Mouse (Mus musculus): ENCODE measurements at regions not wholly inside any gene's neighbourhood (a gene's known extent, or its start where the extent isn't known, plus 50 kb on each side); places are given as distances from the start of the nearest gene placed in this dataset.

GRCm38 (mm10) chr15:62986147-62986546, 858.8 kb downstream of the Gsdmc2 start:
- no peak for DNase-seq (ENCODE audit: extremely low read depth, low read depth, low spot score)
- TF ChIP-seq CTCF (IDR thresholded peaks at IDR 0.05; ENCODE audit: low read depth, low read length) (no peak), POLR2A (IDR thresholded peaks at IDR 0.05; ENCODE audit: extremely low read depth, insufficient read depth, low read length) (no peak)
- Histone ChIP-seq H3K27me3 (ENCODE audit: control insufficient read depth, insufficient read depth, low read length) (no peaks in the 10 kb centered on the region), H3K4me3 (ENCODE audit: insufficient read depth, low read depth, low read length) (no peak overlapping the region), H3K4me1 (ENCODE audit: control insufficient read depth, insufficient read depth, low read length) (no peaks in the 10 kb centered on the region), H3K36me3 (ENCODE audit: control insufficient read depth, insufficient read depth, low read length) (no peaks in the 10 kb centered on the region), H3K79me2 (ENCODE audit: control insufficient read depth, insufficient read depth, low read length) (no peaks in the 10 kb centered on the region), H3K27ac (replicated peaks; ENCODE audit: insufficient read depth, low read depth, low read length) (no peak overlapping the region), H3K9ac (ENCODE audit: low read depth, low read length) (no peak overlapping the region)
- WGBS, result 78% methylated on average over 7 of the region's 7 CpGs

GRCm38 (mm10) chr15:62970566-62970965, 874.4 kb downstream of the Gsdmc2 start:
- no peak for TF ChIP-seq CTCF (IDR thresholded peaks at IDR 0.05; ENCODE audit: low read depth, low read length)
- no peak for TF ChIP-seq POLR2A (IDR thresholded peaks at IDR 0.05; ENCODE audit: extremely low read depth, insufficient read depth, low read length)
- H3K27me3 ChIP-seq (ENCODE audit: control insufficient read depth, insufficient read depth, low read length), result no peaks in the 10 kb centered on the region
- H3K9ac ChIP-seq (ENCODE audit: low read depth, low read length), result no peak overlapping the region
- 81% methylated on average over 2 of the region's 2 CpGs for WGBS
- no peak for DNase-seq (ENCODE audit: extremely low read depth, low read depth, low spot score)
- no peak overlapping the region for H3K27ac ChIP-seq (replicated peaks; ENCODE audit: insufficient read depth, low read depth, low read length)
- H3K79me2 ChIP-seq (ENCODE audit: control insufficient read depth, insufficient read depth, low read length), result no peaks in the 10 kb centered on the region
- H3K4me3 ChIP-seq (ENCODE audit: insufficient read depth, low read depth, low read length), result no peak overlapping the region
- no peaks in the 10 kb centered on the region for H3K4me1 ChIP-seq (ENCODE audit: control insufficient read depth, insufficient read depth, low read length)
- no peaks in the 10 kb centered on the region for H3K36me3 ChIP-seq (ENCODE audit: control insufficient read depth, insufficient read depth, low read length)

- Histone ChIP-seq H3K36me3 (ENCODE audit: control insufficient read depth, insufficient read depth, low read length) (no peaks in the 10 kb centered on the region), H3K4me3 (ENCODE audit: insufficient read depth, low read depth, low read length) (no peak overlapping the region), H3K9ac (ENCODE audit: low read depth, low read length) (no peak overlapping the region), H3K79me2 (ENCODE audit: control insufficient read depth, insufficient read depth, low read length) (no peaks in the 10 kb centered on the region), H3K4me1 (ENCODE audit: control insufficient read depth, insufficient read depth, low read length) (no peaks in the 10 kb centered on the region), H3K27me3 (ENCODE audit: control insufficient read depth, insufficient read depth, low read length) (no peaks in the 10 kb centered on the region), H3K27ac (replicated peaks; ENCODE audit: insufficient read depth, low read depth, low read length) (no peak overlapping the region)
- DNase-seq (ENCODE audit: extremely low read depth, low read depth, low spot score), result no peak
- TF ChIP-seq POLR2A (IDR thresholded peaks at IDR 0.05; ENCODE audit: extremely low read depth, insufficient read depth, low read length), result no peak
- WGBS, result 89% methylated on average over 5 of the region's 5 CpGs
Observed at GRCm38 (mm10) chr15:62962681-62963080, 882.3 kb downstream of the Gsdmc2 start.

GRCm38 (mm10) chr15:62960623-62961022, 884.4 kb downstream of the Gsdmc2 start:
- no peak overlapping the region for H3K4me3 ChIP-seq (ENCODE audit: insufficient read depth, low read depth, low read length)
- H3K27ac ChIP-seq (replicated peaks; ENCODE audit: insufficient read depth, low read depth, low read length), result no peak overlapping the region
- no peak overlapping the region for H3K9ac ChIP-seq (ENCODE audit: low read depth, low read length)
- DNase-seq (ENCODE audit: extremely low read depth, low read depth, low spot score), result no peak
- 29% methylated on average over 1 of the region's 1 CpGs for WGBS
- H3K4me1 ChIP-seq (ENCODE audit: control insufficient read depth, insufficient read depth, low read length), result no peaks in the 10 kb centered on the region
- no peak for TF ChIP-seq POLR2A (IDR thresholded peaks at IDR 0.05; ENCODE audit: extremely low read depth, insufficient read depth, low read length)
- no peak for TF ChIP-seq CTCF (IDR thresholded peaks at IDR 0.05; ENCODE audit: low read depth, low read length)
- H3K79me2 ChIP-seq (ENCODE audit: control insufficient read depth, insufficient read depth, low read length), result no peaks in the 10 kb centered on the region
- H3K36me3 ChIP-seq (ENCODE audit: control insufficient read depth, insufficient read depth, low read length), result no peaks in the 10 kb centered on the region
- H3K27me3 ChIP-seq (ENCODE audit: control insufficient read depth, insufficient read depth, low read length), result no peaks in the 10 kb centered on the region

- WGBS, result 96% methylated on average over 2 of the region's 2 CpGs
- H3K27me3 ChIP-seq (ENCODE audit: control insufficient read depth, insufficient read depth, low read length), result no peaks in the 10 kb centered on the region
- no peak for DNase-seq (ENCODE audit: extremely low read depth, low read depth, low spot score)
Observed at GRCm38 (mm10) chr15:62958506-62959330, 886.3 kb downstream of the Gsdmc2 start.

GRCm38 (mm10) chr15:62954889-62955288, 890.1 kb downstream of the Gsdmc2 start:
- no peak overlapping the region for H3K27ac ChIP-seq (replicated peaks; ENCODE audit: insufficient read depth, low read depth, low read length)
- H3K4me3 ChIP-seq (ENCODE audit: insufficient read depth, low read depth, low read length), result no peak overlapping the region
- no peaks in the 10 kb centered on the region for H3K36me3 ChIP-seq (ENCODE audit: control insufficient read depth, insufficient read depth, low read length)
- H3K4me1 ChIP-seq (ENCODE audit: control insufficient read depth, insufficient read depth, low read length), result no peaks in the 10 kb centered on the region
- no peaks in the 10 kb centered on the region for H3K27me3 ChIP-seq (ENCODE audit: control insufficient read depth, insufficient read depth, low read length)
- no peak overlapping the region for H3K9ac ChIP-seq (ENCODE audit: low read depth, low read length)
- H3K79me2 ChIP-seq (ENCODE audit: control insufficient read depth, insufficient read depth, low read length), result no peaks in the 10 kb centered on the region
- WGBS, result 85% methylated on average over 1 of the region's 1 CpGs
- DNase-seq (ENCODE audit: extremely low read depth, low read depth, low spot score), result no peak
- TF ChIP-seq POLR2A (IDR thresholded peaks at IDR 0.05; ENCODE audit: extremely low read depth, insufficient read depth, low read length), result no peak
- TF ChIP-seq CTCF (IDR thresholded peaks at IDR 0.05; ENCODE audit: low read depth, low read length), result no peak

More at GRCm38 (mm10) chr15:62958506-62959330, 886.3 kb downstream of the Gsdmc2 start:
- Histone ChIP-seq H3K4me3 (ENCODE audit: insufficient read depth, low read depth, low read length) (no peak overlapping the region), H3K9ac (ENCODE audit: low read depth, low read length) (no peak overlapping the region), H3K4me1 (ENCODE audit: control insufficient read depth, insufficient read depth, low read length) (no peaks in the 10 kb centered on the region), H3K36me3 (ENCODE audit: control insufficient read depth, insufficient read depth, low read length) (no peaks in the 10 kb centered on the region), H3K27ac (replicated peaks; ENCODE audit: insufficient read depth, low read depth, low read length) (no peak overlapping the region), H3K79me2 (ENCODE audit: control insufficient read depth, insufficient read depth, low read length) (no peaks in the 10 kb centered on the region)
- no peak for TF ChIP-seq POLR2A (IDR thresholded peaks at IDR 0.05; ENCODE audit: extremely low read depth, insufficient read depth, low read length)
- TF ChIP-seq CTCF (IDR thresholded peaks at IDR 0.05; ENCODE audit: low read depth, low read length), result no peak
